Mouse (Mus musculus): ENCODE measurements around the gene Farp1.

The Farp1 gene

DNA sequence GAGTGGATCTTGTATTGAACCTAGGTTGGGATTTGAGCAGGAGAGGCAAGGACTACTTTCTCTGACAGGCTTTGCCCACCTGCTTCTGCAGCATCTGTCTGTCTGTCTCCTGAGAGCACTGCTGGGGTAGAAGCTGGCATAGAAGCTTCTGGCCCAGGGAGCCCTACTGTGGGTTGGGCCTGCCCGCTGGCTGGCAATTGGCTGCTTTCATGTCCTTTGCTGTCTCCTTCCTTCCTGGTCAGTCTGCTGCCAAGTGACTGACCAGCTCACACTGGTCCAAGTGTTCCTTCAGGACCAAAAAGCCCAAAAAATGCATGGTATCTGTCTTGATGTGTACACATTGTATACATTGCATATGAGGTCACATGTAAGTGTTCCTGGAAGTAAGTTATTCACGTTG lies 228.9 kb downstream of the Farp1 start:
- no peak for DNase-seq (ENCODE audit: low read depth)

GRCm38 (mm10) chr14:121264453-121264852 lies 229.5 kb downstream of the Farp1 start:
- DNase-seq (ENCODE audit: low read depth), result no peak

DNA sequence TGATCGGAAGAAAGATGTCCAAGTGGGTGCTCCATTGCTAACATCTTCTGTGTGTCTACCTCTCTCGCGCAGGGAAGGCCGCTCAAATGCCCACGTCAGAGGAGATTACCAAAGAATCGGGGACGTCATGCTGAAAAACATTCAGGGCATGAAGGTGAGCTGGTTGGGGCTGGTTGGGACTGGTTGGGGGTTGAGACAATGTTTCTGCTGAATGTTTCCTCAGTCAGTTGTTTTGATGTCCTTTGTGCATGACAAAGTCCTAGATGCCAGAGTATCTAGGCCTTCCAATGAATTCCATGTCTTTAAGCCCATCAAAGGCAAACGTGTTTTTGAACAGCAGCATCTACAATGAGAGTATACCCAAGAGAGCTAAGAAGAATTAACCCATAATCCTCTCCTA lies 232.8 kb downstream of the Farp1 start:
- DNase-seq (ENCODE audit: low read depth), result no peak

- peak; percentile 21 for DNase-seq (ENCODE audit: low read depth)
Measured at GRCm38 (mm10) chr14:121270490-121270889, 235.5 kb downstream of the Farp1 start.

GRCm38 (mm10) chr14:121274985-121275384 lies 240.0 kb downstream of the Farp1 start:
- no peak for DNase-seq (ENCODE audit: low read depth)

DNA sequence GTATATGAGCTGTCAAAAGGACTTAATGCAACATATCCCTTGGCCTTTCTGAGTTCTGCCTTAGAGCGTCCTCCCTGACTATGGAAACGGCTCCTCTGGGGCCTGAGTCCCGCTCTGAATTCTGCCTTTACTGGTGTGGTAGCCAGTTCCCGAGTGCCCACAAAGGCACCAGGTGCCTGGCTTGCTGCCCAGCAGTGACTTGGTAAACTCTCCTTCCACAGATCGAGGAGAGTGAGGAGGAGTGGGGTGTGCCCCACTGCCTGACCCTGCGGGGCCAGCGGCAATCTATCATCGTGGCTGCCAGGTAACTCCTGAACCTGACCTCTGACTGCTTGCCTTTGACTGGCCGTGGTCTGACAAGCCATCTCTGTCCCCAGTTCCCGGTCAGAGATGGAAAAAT lies 241.0 kb downstream of the Farp1 start:
- DNase-seq (ENCODE audit: low read depth), result no peak

GRCm38 (mm10) chr14:121279106-121279505 lies 244.1 kb downstream of the Farp1 start:
- DNase-seq (ENCODE audit: low read depth), result peak; percentile 87

- DNase-seq (ENCODE audit: low read depth), result peak; percentile 67
Measured at GRCm38 (mm10) chr14:121280601-121281335, 245.8 kb downstream of the Farp1 start.

GRCm38 (mm10) chr14:121281336-121281710 lies 246.3 kb downstream of the Farp1 start:
- no peak for DNase-seq (ENCODE audit: low read depth)

DNA sequence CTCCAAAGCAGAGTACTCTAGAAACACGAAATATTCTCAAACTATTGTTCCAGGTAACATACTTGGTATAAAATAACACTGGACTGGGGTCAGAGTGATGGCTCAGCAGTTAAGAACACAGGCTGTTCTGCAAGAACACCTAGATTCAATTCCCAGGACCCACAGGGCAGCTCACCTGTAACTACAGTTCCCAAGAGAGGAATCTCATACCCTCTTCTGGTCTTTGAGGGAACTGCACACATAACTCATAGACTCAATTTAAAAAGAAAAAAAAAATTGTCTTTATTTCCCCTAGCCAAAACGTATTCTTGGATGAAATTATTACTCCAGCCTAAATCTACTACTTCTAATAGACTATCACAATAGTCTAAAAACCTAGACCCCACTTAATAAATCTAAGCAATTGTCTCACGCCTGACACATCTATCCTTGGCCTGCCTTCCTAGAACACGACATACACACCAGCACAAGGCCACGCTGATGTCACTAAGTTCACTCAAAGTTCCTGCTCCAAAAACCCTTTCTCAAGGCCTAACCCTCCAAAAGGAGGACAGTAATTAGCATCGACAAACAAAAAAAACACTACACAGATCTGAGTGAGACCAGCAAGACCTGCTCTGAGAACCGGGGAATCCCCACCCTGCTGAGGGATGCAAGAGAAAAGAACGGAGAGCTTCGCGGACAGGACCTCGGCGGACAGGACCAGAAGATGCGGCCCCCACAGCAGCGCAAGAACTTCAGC lies 250.6 kb downstream of the Farp1 start:
- DNase-seq (ENCODE audit: low read depth), result peak; percentile 38

- DNase-seq (ENCODE audit: low read depth), result no peak
Measured at GRCm38 (mm10) chr14:121291881-121292280, 256.9 kb downstream of the Farp1 start.

DNA sequence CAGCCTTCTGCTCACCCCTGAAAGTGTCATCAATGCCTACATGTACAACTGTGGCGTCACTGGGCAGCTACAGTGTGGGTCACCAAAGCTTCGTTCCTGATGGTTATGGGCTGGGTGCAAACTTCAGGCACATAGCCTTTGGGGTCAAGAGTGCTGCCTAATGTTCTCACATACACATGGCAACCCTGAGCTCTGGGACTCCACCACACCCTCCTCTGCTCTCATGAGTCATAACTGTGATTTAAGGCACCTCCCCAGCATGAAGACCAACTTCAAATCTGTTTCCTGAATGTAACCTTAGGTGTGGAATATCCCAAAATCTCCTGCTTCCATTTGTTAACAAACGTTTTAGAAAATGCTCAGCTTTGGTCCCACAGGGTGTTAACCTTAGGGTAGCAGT lies 257.4 kb downstream of the Farp1 start:
- DNase-seq (ENCODE audit: low read depth), result peak; percentile 32

DNA sequence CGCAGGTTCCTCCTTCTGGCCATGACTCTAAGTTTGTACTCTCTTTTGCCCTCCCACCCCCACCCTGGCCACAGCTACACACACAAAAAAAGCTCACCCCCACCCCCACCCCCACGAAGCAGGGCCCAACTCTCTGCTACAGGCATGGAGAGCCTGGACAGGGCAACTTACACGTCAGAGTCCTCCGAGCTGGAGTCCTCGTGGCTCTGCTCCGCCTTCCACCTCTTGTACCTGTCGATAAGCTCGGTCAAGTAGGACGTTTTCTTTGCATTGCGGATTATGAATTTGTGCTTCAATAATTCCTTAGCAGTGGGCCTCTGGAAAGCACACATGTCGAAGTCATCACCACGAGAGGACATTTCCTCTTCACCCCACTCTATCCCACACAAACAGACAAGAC lies 259.5 kb downstream of the Farp1 start:
- DNase-seq (ENCODE audit: low read depth), result no peak

DNA sequence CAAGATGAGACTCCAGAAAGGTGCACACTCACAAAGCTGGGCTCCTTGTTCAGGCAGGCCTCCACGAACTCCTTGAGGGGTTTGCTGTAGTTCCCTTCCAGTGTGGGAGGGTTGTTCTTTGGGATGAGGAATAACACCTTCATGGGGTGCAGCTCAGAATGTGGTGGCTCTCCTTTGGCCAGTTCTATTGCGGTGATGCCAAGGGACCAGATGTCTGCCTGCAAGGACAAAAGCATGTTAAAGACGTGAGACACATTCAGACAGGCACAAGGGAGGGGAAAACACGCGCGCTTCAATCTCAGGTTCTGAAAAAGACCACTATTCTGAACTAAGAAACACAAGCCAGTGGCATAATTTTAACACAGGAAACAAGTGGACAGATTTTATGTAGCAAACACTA lies 262.1 kb downstream of the Farp1 start:
- no peak for DNase-seq (ENCODE audit: low read depth)

DNA sequence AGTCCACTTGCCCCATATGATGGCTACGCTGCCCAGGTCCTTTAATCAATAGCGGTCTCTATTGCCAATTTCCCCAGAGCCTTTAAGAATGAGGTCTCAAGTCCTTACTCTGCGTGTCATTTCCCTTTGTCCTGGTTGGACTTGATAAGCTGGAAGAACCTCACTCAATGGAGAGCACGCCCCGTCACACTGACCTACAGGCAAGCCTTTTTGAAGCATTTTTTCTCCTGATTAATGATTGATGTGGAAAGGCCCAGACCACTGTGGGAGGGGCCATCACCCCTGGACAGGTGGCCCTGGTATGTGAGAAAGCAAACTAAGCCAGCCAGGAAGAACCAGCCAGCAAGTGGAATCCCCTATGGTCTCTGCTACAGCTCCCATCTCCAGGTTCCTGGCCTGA lies 263.5 kb downstream of the Farp1 start:
- DNase-seq (ENCODE audit: low read depth), result no peak

GRCm38 (mm10) chr14:121299093-121299492 lies 264.1 kb downstream of the Farp1 start:
- DNase-seq (ENCODE audit: low read depth), result no peak

DNA sequence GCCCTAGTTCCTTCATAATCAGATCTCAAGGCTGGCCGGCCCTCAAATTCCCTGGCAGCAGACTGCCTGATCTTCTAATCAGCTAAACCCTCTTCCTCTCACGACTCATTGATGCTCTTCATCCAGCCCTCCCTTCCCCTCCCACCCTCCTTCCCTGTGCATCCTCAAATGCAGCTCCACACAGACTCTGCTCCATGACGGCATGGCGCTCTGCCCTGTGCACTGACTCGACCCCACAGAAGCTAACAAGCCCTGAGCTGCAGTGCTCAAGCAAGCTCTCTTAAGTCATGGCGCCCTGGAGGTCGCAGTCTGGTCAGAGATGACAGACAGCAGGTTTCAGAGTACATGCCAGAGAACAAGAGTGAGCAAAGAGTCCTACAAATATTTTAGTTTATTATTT lies 269.5 kb downstream of the Farp1 start:
- DNase-seq (ENCODE audit: low read depth), result no peak

GRCm38 (mm10) chr14:121305316-121306064 lies 270.5 kb downstream of the Farp1 start:
- DNase-seq (ENCODE audit: low read depth), result no peak

DNA sequence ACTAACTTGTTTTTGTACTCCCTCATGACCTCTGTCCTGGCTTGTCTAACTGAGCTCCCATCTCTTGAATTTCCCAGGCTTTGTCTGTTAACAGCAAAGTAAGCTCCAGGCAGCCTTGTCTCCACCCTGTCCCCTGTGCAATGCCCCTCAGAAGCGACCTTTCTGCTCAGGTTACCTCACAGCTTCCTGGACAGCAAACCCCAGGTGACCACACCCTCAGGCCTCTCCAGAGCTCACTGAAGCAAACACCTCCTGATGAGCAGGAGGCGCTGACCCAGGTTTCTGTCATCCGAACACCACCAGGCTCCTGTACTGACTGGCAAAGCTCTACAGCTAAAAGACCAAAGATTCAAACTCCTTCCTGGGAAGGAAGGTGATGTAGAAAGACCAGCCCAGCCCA lies 274.9 kb downstream of the Farp1 start:
- no peak for DNase-seq (ENCODE audit: low read depth)

DNA sequence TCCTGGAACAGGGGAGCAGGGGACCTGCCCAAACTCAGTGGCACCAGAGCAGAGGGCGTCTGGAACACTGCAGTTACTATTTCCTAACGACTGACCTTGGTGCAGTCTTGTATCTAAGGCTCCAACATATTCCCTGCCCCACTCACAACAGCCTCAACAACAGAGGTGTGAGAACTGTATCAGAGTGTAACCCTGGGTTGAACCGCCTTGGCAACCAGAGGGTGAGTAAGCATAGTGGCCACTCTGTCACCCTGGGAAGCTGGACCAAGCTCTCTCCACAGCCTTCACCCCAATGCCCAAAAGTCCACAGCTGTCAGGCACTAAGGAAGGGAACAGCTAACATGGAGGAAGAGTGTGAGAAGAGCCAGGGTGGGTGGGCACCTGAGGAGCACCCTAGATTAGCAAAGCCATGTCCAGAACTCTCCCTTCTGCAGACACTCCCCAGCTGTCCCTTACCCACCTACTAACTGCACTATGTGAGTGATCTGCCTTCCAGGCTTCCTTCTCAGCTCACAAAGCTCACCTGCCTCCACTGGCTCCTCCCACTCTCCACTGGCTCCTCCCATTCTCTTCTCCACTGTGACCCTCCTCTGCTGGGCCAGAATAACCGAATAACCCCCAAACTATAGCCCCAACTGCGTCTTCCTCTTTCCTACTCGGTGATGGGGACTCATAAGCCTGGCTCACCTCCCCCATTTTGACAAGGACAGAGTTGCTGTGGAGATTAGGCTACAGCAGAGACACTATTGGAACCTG lies 275.5 kb downstream of the Farp1 start:
- DNase-seq (ENCODE audit: low read depth), result no peak

- no peak for DNase-seq (ENCODE audit: low read depth)
Measured at GRCm38 (mm10) chr14:121311083-121311482, 276.1 kb downstream of the Farp1 start.

- DNase-seq (ENCODE audit: low read depth), result no peak
Measured at GRCm38 (mm10) chr14:121313283-121313682, 278.3 kb downstream of the Farp1 start.
